Mouse (Mus musculus) frontal cortex, postnatal 36 days (tissue): ENCODE data around the gene Fdxr.

ENCODE experiments used
- DNase-seq, 2 experiments: peaks; one replicate each; pipeline ENCODE4 v3.0.0; 2022; ENCODE audit warnings: low spot score in 2 of 2

Fdxr gene

DNA sequence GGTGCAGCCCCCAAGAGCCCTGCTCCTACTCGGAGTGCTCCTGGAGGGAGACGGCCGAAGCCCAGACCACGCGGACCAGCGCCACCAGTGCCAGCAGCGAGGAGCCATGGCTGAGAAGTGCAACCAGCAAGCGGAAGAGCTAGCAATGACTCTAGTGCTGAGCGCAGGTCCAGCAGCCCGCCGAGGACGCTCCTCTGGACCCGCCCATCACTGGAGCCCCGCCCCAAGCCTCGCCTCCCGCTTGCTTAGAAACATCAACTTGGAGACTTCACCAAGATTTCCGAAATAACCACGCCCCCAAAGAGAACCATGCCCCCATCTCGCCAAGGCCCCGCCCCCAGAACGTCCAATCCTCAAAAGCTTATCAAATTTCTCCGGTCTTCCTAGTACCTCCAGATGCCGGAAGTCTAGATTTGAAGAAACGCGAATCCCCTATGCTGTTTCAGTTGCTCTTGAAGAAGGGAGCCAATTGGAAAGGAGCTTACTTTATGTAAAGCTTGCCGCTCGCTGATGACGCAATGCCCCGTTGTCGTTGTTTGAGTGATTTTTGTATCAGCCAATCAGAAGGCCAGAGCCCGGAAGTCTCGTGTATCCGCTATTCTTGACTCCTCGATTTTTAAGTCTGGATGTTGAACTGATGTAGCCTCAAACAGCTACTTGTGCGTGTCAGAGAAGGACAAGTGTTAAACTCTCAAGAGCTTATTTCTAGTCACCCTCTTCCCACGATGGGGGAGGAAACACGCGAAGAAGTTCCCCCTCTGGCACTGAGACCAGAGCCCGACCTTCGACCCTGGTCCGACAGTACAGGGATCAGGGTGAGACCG, at the start of gene Fdxr:
Gene Fdxr, minus strand, starts transcription at position 271 of the 824 bp plus-strand sequence.
- DNase-seq = peak; percentile 97 to 99

DNA sequence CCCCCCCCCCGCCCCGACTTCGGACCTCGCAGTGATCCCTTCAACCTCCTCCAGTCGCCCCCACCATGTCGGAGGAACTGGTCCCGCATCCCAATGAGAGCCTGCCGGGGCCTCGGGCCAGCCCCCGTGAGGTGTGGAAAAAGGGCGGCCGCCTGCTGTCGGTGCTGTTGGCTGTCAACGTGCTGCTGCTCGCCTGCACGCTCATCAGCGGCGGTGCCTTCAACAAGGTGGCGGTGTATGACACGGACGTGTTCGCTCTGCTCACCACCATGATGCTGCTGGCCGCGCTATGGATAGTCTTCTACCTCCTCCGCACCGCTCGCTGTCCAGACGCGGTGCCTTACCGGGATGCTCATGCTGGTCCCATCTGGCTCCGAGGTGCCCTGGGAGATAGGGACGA, 46.5 kb upstream of the Fdxr start:
- no peak for DNase-seq

DNA sequence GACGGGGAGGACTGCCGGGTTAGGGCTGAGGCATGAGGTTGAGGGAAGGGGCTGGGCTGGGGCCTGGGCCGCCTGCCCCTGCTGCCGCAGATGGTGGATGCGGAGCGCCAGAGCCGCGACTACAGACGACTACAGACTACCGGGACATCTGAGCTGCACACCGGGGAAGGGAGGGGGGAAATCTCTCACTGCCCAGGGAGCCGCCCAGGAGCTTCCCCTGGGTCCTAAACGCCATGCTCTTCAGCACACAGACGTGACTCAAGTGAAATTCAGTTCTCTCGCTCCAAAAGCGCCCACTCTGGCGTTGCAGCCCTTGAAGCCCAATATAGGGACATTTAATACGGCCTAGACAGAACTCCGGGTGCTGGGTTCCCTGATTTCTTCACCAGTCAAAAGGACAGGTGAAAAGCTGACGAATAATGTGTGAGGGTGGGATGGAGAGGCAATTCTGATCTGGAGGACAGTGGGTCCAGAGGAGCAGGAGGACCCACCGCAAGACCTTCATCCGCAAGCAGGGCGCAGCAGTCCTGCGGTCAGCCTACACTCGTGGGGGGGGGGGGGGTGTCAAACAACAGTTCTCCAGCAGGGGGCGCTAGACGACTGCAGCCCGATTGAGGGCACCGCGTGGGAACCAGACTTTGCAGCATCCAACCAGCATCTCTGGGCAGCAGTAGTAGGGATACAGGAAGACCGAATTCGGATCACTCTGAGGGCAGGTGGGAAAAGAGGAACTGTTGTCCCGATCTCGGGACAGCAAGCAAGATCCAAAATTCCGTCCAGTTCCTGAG, 45.2 kb upstream of the Fdxr start, which contains the start of gene Ush1g:
Gene Ush1g, minus strand, starts transcription at position 136 of the 788 bp plus-strand sequence.
- no peak for DNase-seq

DNA sequence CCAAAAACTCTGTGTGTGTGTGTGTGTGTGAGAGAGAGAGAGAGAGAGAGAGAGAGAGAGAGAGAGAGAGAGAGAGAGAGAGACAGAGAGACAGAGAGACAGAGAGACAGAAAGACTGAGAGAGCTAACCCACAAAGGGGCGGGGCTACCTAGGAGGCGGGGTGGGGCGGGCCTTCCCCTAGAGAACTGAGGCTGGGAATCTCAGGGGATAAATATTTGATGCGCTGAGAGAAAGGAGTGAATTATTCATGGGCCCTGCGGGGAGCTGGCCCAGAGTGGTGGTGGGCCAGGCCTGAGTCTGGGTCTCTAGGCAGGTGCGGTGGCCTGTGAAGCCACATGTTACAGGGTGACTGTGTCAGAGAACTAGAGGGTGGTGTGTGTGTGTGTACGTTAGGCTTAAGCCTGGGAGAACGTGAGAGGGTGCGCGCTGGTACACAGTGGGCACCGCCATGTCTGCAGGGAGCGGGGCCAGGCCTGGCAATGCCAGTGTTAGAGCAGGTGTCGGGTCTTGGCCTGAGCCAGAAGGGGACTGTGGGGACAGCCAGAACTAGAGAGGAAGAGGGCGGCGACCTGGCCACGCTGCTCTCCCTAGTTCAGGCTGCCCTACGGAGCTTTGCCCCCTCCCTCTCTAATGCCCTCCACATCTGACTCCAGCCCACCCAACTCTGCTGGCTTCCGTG, 43.0 kb upstream of the Fdxr start:
- no peak for DNase-seq

DNA sequence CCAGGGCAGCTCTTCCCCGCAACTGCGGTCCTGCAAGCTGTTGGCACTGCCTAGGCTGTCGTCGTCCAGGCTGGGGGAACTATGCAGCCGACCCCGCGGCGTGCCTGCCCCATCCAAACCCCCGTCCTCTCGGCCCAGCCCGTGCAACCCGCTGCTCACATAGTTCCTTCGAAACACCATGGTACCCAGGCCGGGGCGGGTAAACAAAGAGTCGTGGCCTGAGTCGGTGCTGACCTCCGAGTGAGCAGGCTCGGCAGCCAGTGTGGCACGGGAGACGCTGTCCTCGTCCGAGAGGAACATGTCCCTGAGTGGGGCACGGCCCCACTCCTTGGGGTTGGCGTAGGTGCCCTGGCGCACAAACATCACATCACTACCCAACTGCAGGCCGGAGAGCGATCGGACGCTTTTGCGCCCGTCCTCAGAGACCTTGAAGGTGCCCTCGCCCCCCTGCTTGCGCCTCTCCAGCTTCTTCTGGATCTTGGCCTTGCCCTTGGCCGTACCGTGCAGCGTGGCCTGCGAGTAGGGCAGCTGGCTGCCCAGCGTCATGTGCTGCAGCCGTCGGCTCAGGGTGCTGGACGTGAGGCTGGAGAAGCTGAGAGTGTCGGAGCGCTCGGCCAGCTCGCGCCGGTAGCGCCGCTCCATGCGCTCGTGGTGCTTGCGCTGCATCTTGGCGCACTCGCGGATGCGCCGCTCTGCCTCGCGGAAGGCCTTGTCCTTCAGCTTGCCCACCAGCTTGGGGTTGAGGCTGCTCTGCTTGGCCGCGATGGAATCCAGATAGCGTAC, 41.6 kb upstream of the Fdxr start:
- no peak for DNase-seq

DNA sequence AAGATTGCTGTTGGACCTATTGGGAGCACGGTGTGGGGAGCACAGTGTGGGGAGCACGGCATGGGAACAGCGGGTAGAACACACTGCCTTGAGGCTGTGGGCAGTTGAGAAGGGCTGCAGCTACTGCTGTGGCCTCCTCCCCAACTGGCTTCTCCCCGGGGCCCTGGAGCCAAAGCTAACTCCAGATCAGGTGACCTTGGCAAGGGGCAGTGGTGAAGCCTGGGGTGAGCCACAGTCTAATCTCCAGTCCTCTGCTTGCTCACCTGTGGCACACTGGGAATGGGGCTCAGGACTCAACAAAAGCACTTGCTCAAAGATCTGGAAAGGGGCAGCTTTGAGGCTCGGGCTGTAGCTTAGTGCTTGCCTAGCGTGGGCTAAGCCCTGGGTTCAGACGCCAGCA, 40.4 kb upstream of the Fdxr start:
- no peak for DNase-seq

DNA sequence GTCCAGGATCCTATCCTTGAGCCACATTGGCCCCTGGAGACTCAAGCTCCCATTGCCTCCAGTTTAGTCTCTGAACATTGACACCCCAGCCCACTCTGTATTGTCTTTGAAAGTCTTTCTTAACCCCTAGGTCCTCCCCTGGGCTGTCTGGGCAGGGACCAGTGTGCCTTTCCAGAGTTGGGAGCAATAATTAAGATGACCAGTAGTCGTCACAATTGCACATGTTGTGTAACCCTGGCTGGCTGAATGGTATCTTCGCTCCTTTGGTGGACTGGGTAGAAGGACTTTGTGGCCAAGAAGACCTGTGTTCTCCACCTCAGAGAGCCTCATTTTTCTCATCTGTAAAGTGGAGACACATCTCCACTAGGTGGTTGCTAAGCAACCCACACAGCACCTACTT, 37.4 kb upstream of the Fdxr start:
- DNase-seq = no peak

DNA sequence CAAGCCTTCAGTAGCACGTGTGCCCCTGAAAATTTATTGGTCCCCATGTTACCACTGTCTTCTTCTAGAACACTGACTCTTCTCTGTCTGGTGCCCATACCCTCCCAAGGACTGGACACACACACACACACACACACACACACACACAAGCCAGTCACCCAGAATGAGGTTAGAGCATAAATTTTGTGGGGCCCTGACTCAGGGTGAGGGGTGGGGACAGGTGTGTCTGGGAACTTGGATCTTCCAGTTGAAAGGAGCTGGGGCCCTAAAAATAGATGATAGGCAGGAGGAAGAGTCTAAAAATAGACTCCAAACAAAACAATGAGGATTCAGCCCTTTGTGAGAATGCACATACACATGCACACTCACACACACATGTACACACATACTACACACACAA, 31.9 kb upstream of the Fdxr start:
- DNase-seq = no peak

DNA sequence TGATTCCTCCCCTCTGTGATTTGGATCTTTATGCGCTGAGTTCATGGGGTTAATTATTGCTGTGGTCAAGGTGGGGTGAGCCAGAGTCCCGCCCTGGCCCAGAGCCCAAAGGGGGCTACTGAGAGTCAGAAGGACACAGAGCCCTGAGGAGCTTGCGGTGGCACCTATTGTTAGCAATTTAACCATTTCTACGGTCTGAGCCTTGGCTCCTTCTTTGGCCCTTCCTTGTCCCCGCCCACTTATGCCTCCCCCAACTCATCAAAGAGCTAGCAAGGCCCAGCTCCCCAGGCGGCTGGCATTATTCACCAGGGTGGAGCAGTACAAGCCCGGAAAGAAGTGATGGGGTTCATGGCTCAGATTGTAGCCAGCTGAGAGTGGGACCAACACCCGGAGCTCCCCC, 30.0 kb upstream of the Fdxr start, which contains the start of gene Otop2:
Gene Otop2, plus strand, starts transcription at position 301 of the 400 bp plus-strand sequence.
- no peak for DNase-seq

DNA sequence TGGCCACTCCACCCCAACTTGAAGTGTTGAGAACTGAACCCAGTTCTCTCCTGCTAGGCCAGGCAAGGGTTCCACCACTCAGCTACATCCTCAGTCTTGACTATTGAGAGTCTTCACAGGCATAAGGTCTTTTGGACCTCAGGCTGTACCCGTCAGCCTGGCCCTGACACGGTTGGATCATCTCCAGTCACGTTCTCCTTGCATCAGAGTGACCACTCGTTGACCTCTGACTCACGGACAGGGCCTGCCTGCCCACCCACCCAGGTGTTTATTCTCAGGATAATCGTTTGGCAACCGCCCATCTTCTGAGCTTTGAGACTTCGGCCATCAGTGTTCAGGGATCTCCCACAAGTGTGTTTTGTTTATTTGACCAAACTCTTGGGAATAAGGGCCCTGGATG, 26.3 kb upstream of the Fdxr start:
- DNase-seq = no peak

DNA sequence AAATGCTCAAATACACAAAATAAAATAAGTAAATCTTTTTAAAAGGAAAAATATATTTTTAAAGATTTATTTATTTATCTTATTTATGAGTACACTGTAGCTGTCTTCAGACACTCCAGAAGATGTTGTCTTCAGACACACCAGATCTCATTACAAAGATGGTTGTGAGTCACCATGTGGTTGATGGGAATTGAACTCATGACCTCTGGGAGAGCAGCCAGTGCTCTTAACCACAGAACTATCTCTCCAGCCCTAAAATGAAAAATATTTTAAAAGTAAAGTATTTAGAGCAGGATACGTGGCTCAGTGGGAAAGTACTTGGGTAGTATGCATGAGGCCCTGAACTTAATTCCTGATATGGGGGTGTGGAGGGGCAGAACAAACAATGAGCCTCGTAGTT, 24.5 kb upstream of the Fdxr start:
- no peak for DNase-seq

DNA sequence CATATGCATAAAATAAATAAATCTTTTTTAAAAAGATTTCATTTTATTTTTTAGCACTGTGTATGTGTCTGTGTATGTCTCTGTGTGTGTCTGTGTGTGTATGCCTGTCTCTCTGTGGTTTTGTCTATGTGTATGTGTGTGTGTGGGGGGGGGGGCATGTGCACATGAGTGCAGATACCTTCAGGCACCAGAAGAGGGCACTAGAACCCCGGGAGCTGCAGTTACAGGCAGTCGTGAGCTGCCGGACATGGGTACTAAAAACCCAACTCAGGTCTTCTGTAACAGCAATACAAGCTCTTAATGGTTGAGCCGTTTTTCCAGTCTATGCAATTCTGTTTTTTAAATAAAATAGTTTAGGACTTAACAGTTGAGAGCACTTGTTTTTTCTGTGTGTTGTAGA, 23.9 kb upstream of the Fdxr start:
- DNase-seq = no peak

DNA sequence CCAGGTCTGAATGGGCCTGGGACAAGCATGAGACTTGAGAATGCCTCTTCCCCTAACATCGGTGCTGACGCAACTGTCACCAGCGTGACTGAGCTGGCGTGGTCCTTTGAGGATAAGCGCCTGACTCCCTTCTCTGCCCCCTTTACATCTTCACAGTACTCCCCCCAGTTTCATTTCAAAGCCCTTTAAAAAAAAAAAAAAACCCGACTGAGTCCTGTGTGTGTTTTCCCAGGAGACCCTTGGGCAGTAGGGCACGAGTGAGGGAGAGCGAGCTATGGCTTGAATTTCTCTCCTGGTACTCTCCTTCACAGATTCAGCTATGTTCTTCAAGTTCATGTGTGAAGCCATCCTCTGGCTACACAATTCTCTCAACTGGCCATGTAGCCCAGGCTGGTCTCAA, 21.3 kb upstream of the Fdxr start:
- no peak for DNase-seq

DNA sequence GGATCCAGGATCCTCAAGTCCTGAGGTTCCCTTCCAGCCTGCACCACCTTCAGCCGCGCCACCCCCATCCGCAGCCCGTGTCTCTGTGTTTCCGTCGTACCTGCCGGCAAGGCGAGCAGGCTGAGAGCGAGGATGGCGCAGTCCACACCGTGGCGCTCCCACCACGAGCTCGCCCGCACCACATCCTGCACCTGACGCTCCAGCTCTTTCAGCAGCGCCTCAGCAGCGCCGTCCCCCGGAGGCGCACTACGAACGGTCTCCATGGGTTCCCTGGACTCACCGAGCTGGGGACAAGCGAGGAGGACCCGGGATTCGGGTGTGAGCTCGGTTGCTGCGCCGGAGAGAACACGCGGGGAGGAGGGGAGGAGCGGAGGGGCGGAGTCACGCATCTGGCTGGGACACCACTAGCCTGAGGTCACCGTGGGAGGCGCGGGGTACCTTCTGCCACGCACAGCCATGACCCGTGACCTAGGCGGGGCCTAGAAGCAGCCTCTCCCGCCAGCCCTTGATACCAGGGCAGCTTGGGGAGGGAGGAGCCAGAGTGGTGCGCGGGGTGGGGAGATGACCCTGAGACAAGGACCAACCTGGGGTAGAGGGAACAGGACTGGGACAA, 20.5 kb upstream of the Fdxr start, which contains the start of gene Fads6:
Gene Fads6, minus strand, starts transcription at position 450 of the 613 bp plus-strand sequence.
- DNase-seq = peak; percentile 73 to 75

DNA sequence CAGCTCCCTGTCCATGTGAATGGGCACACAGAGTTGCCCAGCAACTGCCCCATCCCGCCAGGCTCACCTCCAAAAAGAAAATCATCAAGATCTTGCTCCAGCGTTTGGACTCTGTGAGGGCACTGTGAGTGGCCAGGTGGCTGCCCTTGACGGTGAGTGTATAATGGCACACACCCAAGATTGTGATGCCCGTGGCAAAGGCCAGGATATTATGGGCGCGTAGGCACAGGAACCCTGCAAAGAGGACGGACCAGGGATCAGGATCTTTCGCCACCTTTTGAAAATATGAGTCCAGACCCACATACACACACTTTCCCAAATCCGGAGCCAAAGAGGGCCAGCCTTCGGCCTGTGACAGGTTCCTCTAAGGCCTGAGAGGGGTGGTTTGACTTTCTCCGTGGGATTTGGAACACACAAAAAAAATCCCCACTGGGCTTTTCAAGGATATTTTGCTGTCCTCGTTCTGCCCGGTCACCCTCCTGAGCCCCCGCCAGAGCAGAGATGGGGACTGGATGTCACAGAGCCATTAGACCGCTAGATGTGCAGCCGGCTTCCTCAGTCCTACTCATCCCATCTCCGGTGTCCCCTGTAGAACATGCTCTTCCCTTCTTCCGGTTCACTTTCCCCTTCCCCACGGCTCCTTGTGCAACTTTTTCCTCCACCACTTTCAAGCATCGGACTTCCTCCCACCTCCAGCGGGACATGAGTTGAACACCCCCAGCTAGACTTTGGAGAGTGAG, 19.8 kb upstream of the Fdxr start:
- DNase-seq = no peak

DNA sequence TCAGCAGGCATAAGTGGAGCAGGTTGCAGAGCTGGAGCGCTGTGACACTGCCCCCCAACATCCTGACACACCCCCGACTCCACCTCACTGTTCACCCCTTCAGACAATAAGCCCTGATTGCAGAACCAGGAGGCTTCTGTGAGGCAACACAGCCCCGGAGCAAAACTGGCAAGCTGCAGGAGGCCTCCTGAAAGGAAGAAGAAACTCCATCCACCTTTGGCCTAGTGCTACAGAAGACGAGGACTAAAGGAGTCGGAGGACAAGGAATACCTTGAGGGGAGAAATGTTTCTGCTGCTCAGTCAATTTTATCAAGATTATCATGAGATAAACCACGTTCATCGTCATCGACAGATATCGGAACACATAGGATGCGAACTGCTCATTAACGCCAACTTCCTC, 19.1 kb upstream of the Fdxr start:
- no peak for DNase-seq

DNA sequence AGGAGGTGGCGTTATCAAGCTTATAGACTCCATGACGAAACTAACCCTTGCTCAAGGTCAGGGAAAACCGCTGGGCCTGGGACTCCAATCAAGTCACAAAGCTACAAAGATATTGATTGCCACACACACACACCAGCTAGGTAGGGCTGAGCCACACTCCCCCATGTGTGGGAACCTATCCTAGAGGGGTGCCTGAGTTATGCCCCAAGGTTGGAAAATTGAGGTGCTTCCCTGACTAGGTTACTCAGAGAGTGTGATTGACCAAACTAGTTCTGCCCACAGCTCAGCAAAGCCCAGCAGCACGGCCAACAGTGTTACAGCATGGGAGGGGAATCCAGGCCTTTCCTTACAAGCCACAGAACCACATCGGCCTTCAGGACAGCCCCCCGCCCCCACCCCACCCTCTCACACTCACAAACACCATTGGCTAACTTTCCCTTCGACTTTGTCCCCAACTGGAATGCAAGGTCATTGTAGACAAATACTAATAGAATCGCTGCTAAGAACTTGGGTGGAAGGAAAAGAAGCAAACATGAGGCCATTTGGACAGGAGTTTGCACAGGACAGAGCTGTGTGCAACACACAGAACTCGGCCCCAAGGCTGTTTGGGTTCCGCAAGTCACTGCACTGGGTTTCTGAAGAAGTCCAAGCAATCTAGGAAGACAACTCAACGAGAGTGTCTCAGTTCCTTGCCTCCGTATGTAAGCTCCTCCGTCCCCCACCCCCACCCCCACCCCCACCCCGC, 16.0 kb upstream of the Fdxr start:
- DNase-seq = no peak

DNA sequence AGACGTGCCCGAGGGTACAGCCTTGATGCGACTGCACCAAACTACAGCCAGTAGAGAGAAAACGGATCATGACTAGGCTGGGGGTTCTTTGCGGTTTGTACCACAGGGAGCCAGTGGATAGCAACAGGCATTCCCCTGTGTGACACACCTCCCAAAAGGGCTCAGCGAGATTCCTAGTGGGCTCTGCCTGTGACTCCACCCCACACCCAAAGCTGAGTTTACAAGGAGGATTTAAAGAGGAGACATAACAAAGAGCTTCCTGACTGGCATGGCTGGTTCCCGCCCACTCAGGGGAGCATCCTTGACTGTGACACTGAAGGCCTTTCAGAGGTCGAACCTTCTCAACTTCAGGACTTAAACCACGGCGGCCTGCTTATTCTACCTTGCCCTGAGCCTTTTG, 14.7 kb upstream of the Fdxr start:
- DNase-seq = no peak

DNA sequence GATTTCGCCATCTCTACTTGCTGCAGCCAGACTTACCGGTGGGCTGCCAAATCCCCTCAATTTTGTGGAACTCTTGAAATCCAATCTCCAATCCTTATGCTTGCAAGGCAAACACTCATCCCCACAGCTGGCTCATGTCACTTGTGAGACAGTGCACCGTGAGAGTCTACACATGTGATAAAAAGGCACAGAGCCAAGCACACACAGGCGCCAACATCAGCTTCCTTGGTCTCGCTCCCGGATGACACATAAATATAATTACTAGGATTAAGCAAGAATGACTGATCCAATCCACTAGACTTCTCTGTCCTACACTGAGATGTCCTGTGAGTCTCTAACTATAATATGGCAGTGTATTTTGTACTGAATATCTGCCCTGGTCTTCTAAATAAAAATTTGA, 14.1 kb upstream of the Fdxr start:
- DNase-seq = no peak

DNA sequence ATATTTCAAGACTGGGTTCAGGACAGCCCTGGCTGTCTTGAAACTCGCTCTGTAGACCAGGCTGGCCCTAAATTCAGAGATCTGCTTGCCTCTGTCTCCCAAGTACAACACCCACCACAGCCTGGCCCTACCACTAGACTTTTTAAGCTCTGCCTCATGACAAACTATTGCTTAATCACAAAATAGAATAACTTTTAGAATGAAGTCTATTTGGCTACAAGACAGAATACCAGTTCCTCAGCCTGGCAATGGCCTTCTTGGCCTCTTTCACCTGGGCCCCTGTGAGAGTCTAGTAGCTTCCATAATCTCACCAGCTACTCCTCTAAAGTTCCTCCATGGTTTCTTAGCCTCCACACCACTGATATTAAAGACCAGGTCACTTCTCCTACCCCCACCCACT, 13.5 kb upstream of the Fdxr start:
- DNase-seq = no peak
